Mouse (Mus musculus): ENCODE data around the gene Kdm3a.

Kdm3a gene

GRCm38 (mm10) chr6:71590154-71590553 lies 42.6 kb downstream of the Kdm3a start:
- in situ Hi-C loops (cut with MboI; ENCODE audit: unreplicated experiment in 2 of 2): loop anchor here in 1 of 2 experiments (5.0 kb wide), 1 partner anchor 42 kb away; the partner anchor contains the start of gene Kdm3a

- in situ Hi-C loops (cut with MboI; ENCODE audit: unreplicated experiment in 2 of 2): no loop called here
Measured at GRCm38 (mm10) chr6:71589401-71589800, 43.4 kb downstream of the Kdm3a start.

- in situ Hi-C loops (cut with MboI; ENCODE audit: unreplicated experiment in 2 of 2): no loop called here
Measured at GRCm38 (mm10) chr6:71583198-71583597, 49.6 kb downstream of the Kdm3a start.

- in situ Hi-C loops (cut with MboI; ENCODE audit: unreplicated experiment in 2 of 2): no loop called here
Measured at GRCm38 (mm10) chr6:71579478-71579877, 53.3 kb downstream of the Kdm3a start.

- in situ Hi-C loops (cut with MboI; ENCODE audit: unreplicated experiment in 2 of 2): no loop called here
Measured at GRCm38 (mm10) chr6:71575359-71575758, 57.4 kb downstream of the Kdm3a start.

GRCm38 (mm10) chr6:71569025-71569424 lies 63.8 kb downstream of the Kdm3a start:
- in situ Hi-C loops (cut with MboI; ENCODE audit: unreplicated experiment in 2 of 2): no loop called here

- in situ Hi-C loops (cut with MboI; ENCODE audit: unreplicated experiment in 2 of 2): no loop called here
Measured at GRCm38 (mm10) chr6:71568616-71569015, 64.2 kb downstream of the Kdm3a start.

- in situ Hi-C loops (cut with MboI; ENCODE audit: unreplicated experiment in 2 of 2): no loop called here
Measured at GRCm38 (mm10) chr6:71556826-71557225, 76.0 kb downstream of the Kdm3a start.

- in situ Hi-C loops (cut with MboI; ENCODE audit: unreplicated experiment in 2 of 2): no loop called here
Measured at GRCm38 (mm10) chr6:71555507-71555951, 77.3 kb downstream of the Kdm3a start.

- in situ Hi-C loops (cut with MboI; ENCODE audit: unreplicated experiment in 2 of 2): no loop called here
Measured at GRCm38 (mm10) chr6:71543686-71544499, 88.9 kb downstream of the Kdm3a start, which contains the start of gene Chmp3. Gene Chmp3, plus strand, starts transcription at chr6:71543797.

All from v-Abl transformed pro-B cells (cell line).